Mouse (Mus musculus) kidney, embryonic 15.5 days (tissue): ENCODE measurements around the gene Oas1f. TPM values are rescaled to one million over a fixed set of nuclear protein-coding genes. Genes with fewer than 3 reads are reported as not detected.

Experiments
- ATAC-seq: fragments of 200-750 bp; cut with Nextera tagmentation; replicated peaks from 2 replicates; pipeline ENCODE4 v1.8.0; 2017; ENCODE audit warnings: moderate TSS enrichment; ENCODE audit not compliant: low FRiP score
- H3K27ac ChIP-seq: fragments of 300-500 bp; sonication (generic); 2 replicates; pipeline ENCODE4 v1.5.1; 2015; ENCODE audit warnings: mild to moderate bottlenecking, inconsistent platforms
- H3K27me3 ChIP-seq: fragments of 300-500 bp; sonication (generic); 2 replicates; pipeline ENCODE4 v1.6.1; 2015; ENCODE audit warnings: inconsistent platforms
- H3K36me3 ChIP-seq: fragments of 300-500 bp; sonication (generic); 2 replicates; pipeline ENCODE4 v1.6.1; 2015; ENCODE audit warnings: inconsistent platforms
- H3K4me1 ChIP-seq: fragments of 300-500 bp; sonication (generic); 2 replicates; pipeline ENCODE4 v1.6.1; 2015; ENCODE audit warnings: inconsistent platforms
- H3K4me2 ChIP-seq: fragments of 300-500 bp; sonication (generic); 2 replicates; pipeline ENCODE4 v1.6.1; 2015; ENCODE audit warnings: moderate library complexity, mild to moderate bottlenecking, inconsistent platforms
- H3K4me3 ChIP-seq: fragments of 300-500 bp; sonication (generic); replicated peaks from 2 replicates; pipeline ENCODE4 v1.5.1; 2015; ENCODE audit warnings: mild to moderate bottlenecking, inconsistent platforms
- H3K9ac ChIP-seq: fragments of 300-500 bp; sonication (generic); 2 replicates; pipeline ENCODE4 v1.6.1; 2015; ENCODE audit warnings: mild to moderate bottlenecking, inconsistent platforms
- H3K9me3 ChIP-seq: fragments of 300-500 bp; sonication (generic); replicated peaks from 2 replicates; pipeline ENCODE4 v1.6.1; 2016; ENCODE audit warnings: inconsistent platforms
- WGBS: fragments of 180-500 bp; shearing (Covaris S2); methylation state at CpG from one replicate; pipeline ENCODE4 v1.1.7; 2015; ENCODE audit warnings: mixed read lengths; 5-methylcytosine and 5-hydroxymethylcytosine counted together
- polyA plus RNA-seq: library from polyadenylated mRNA; unstranded; fragments of >200 nt; fragmentation: Nextera tagmentation; extraction: Ambion mirVana; gene quantifications from 2 replicates; pipeline ENCODE4 v1.2.1, GENCODE M21; 2015

The Oas1f gene
- polyA plus RNA-seq, 1 experiment from 2014 or later: not detected

- H3K9ac ChIP-seq: no peak overlapping the region
- no peak overlapping the region for H3K27ac ChIP-seq
- H3K36me3 ChIP-seq: no peaks in the 10 kb centered on the region
- H3K9me3 ChIP-seq: no peaks in the 10 kb centered on the region
- H3K4me2 ChIP-seq: no peak overlapping the region
- 10% methylated on average over 17 of the region's 17 CpGs for WGBS
- no peak overlapping the region for H3K4me3 ChIP-seq
- peaks cover 3% of the 10 kb centered on the region; the same call in 1 of the 2 replicates for H3K27me3 ChIP-seq
- H3K4me1 ChIP-seq: peaks cover 5% of the 10 kb centered on the region
- no peak for ATAC-seq
Measured at GRCm38 (mm10) chr5:120833335-120834280, 13.6 kb upstream of the Oas1f start.

GRCm38 (mm10) chr5:120836731-120837585 is 10.2 kb upstream of the Oas1f start:
- no peak overlapping the region for H3K9ac ChIP-seq
- H3K27me3 ChIP-seq: peaks cover 3% of the 10 kb centered on the region; the same call in 1 of the 2 replicates
- H3K27ac ChIP-seq: no peak overlapping the region
- H3K36me3 ChIP-seq: no peaks in the 10 kb centered on the region
- no peak overlapping the region for H3K4me3 ChIP-seq
- 9% methylated on average over 8 of the region's 8 CpGs for WGBS
- peaks cover 5% of the 10 kb centered on the region for H3K4me1 ChIP-seq
- H3K9me3 ChIP-seq: no peaks in the 10 kb centered on the region
- ATAC-seq: no peak
- no peak overlapping the region for H3K4me2 ChIP-seq

GRCm38 (mm10) chr5:120844713-120845112 is 2.5 kb upstream of the Oas1f start:
- Histone ChIP-seq H3K36me3 (no peaks in the 10 kb centered on the region), H3K27me3 (no peaks in the 10 kb centered on the region), H3K27ac (no peak overlapping the region), H3K9me3 (no peaks in the 10 kb centered on the region), H3K4me2 (no peak overlapping the region), H3K4me3 (no peak overlapping the region), H3K9ac (no peak overlapping the region), H3K4me1 (no peaks in the 10 kb centered on the region)
- ATAC-seq: no peak
- 81% methylated on average over 3 of the region's 3 CpGs for whole genome bisulfite sequencing

- Histone ChIP-seq H3K27me3 (no peaks in the 10 kb centered on the region), H3K4me3 (no peak overlapping the region), H3K27ac (no peak overlapping the region), H3K4me2 (no peak overlapping the region), H3K9ac (no peak overlapping the region), H3K36me3 (no peaks in the 10 kb centered on the region), H3K4me1 (no peaks in the 10 kb centered on the region), H3K9me3 (no peaks in the 10 kb centered on the region)
- 66% methylated on average over 3 of the region's 3 CpGs for WGBS
- ATAC-seq: no peak
Measured at GRCm38 (mm10) chr5:120849601-120850136, 2.5 kb downstream of the Oas1f start.

GRCm38 (mm10) chr5:120859241-120859640 is 12.1 kb downstream of the Oas1f start:
- no peak overlapping the region for H3K27ac ChIP-seq
- no peaks in the 10 kb centered on the region for H3K9me3 ChIP-seq
- H3K4me3 ChIP-seq: no peak overlapping the region
- H3K4me1 ChIP-seq: no peaks in the 10 kb centered on the region
- ATAC-seq: no peak
- no peak overlapping the region for H3K9ac ChIP-seq
- no peak overlapping the region for H3K4me2 ChIP-seq
- H3K36me3 ChIP-seq: no peaks in the 10 kb centered on the region
- H3K27me3 ChIP-seq: no peaks in the 10 kb centered on the region
- 90% methylated on average over 2 of the region's 2 CpGs for WGBS

GRCm38 (mm10) chr5:120861121-120861520 is 14.0 kb downstream of the Oas1f start, which contains the start of gene Oas1h:
TSS of gene Oas1h (plus strand) at chr5:120861421.
- H3K9me3 ChIP-seq: no peaks in the 10 kb centered on the region
- ATAC-seq: no peak
- H3K9ac ChIP-seq: no peak within 1 kb of the TSS
- H3K4me2 ChIP-seq: no peak within 1 kb of the TSS
- H3K27ac ChIP-seq: no peak within 1 kb of the TSS
- no peak within 1 kb of the TSS for H3K4me3 ChIP-seq
- 46% methylated on average over 4 of the region's 4 CpGs for WGBS
- no peaks in the 10 kb centered on the region for H3K36me3 ChIP-seq
- H3K4me1 ChIP-seq: no peaks in the 10 kb centered on the region
- no peaks in the 10 kb centered on the region for H3K27me3 ChIP-seq

- WGBS: 74% methylated on average over 3 of the region's 3 CpGs
- no peak overlapping the region for H3K27ac ChIP-seq
- no peaks in the 10 kb centered on the region for H3K9me3 ChIP-seq
Measured at GRCm38 (mm10) chr5:120865336-120865860, 18.2 kb downstream of the Oas1f start.

GRCm38 (mm10) chr5:120869436-120870015 is 22.4 kb downstream of the Oas1f start:
- no peak overlapping the region for H3K27ac ChIP-seq
- H3K27me3 ChIP-seq: peaks cover 3% of the 10 kb centered on the region; the same call in 1 of the 2 replicates
- H3K9ac ChIP-seq: no peak overlapping the region
- peaks cover 3% of the 10 kb centered on the region; the same call in 1 of the 2 replicates for H3K4me1 ChIP-seq
- no peak overlapping the region for H3K4me3 ChIP-seq
- H3K4me2 ChIP-seq: no peak overlapping the region
- H3K9me3 ChIP-seq: no peaks in the 10 kb centered on the region
- WGBS: 90% methylated on average over 7 of the region's 7 CpGs
- no peaks in the 10 kb centered on the region for H3K36me3 ChIP-seq
- no peak for ATAC-seq

More at GRCm38 (mm10) chr5:120865336-120865860, 18.2 kb downstream of the Oas1f start:
- no peak overlapping the region for H3K4me2 ChIP-seq
- peaks cover 3% of the 10 kb centered on the region; the same call in 1 of the 2 replicates for H3K27me3 ChIP-seq
- no peaks in the 10 kb centered on the region for H3K36me3 ChIP-seq
- no peak for ATAC-seq
- peaks cover under 1% of the 10 kb centered on the region; the same call in 1 of the 2 replicates for H3K4me1 ChIP-seq
- H3K9ac ChIP-seq: no peak overlapping the region
- H3K4me3 ChIP-seq: no peak overlapping the region

GRCm38 (mm10) chr5:120870081-120870480 is 22.9 kb downstream of the Oas1f start:
- no peaks in the 10 kb centered on the region for H3K9me3 ChIP-seq
- peaks cover 3% of the 10 kb centered on the region; the same call in 1 of the 2 replicates for H3K27me3 ChIP-seq
- H3K9ac ChIP-seq: no peak overlapping the region
- no peaks in the 10 kb centered on the region for H3K36me3 ChIP-seq
- 52% methylated on average over 3 of the region's 3 CpGs for WGBS
- H3K4me3 ChIP-seq: no peak overlapping the region
- no peak overlapping the region for H3K27ac ChIP-seq
- no peak for ATAC-seq
- H3K4me1 ChIP-seq: peaks cover 3% of the 10 kb centered on the region; the same call in 1 of the 2 replicates
- H3K4me2 ChIP-seq: no peak overlapping the region

GRCm38 (mm10) chr5:120870782-120871181 is 23.6 kb downstream of the Oas1f start:
- 43% methylated on average over 7 of the region's 7 CpGs for WGBS
- no peak overlapping the region for H3K4me3 ChIP-seq
- H3K9ac ChIP-seq: no peak overlapping the region
- H3K27ac ChIP-seq: no peak overlapping the region
- peaks cover 3% of the 10 kb centered on the region; the same call in 1 of the 2 replicates for H3K4me1 ChIP-seq
- 0 out of 2 replicates have a peak, but pooled peaks have one; percentile 46 for ATAC-seq
- no peak overlapping the region for H3K4me2 ChIP-seq
- no peaks in the 10 kb centered on the region for H3K9me3 ChIP-seq
- peaks cover 3% of the 10 kb centered on the region; the same call in 1 of the 2 replicates for H3K27me3 ChIP-seq
- no peaks in the 10 kb centered on the region for H3K36me3 ChIP-seq

GRCm38 (mm10) chr5:120871469-120871868 is 24.3 kb downstream of the Oas1f start:
- Histone ChIP-seq H3K27ac (no peak overlapping the region), H3K9me3 (no peaks in the 10 kb centered on the region), H3K4me3 (no peak overlapping the region), H3K4me1 (peaks cover 3% of the 10 kb centered on the region; the same call in 1 of the 2 replicates), H3K36me3 (no peaks in the 10 kb centered on the region), H3K9ac (no peak overlapping the region), H3K27me3 (peaks cover 3% of the 10 kb centered on the region; the same call in 1 of the 2 replicates), H3K4me2 (no peak overlapping the region)
- peak; percentile 46; the same call in 1 of the 2 replicates for ATAC-seq
- WGBS: 42% methylated on average over 2 of the region's 2 CpGs
